Mouse (Mus musculus) neutrophil, adult 59 days (primary cell): ENCODE measurements around the gene Shmt2. TPM values are rescaled to one million over a fixed set of nuclear protein-coding genes. Genes with fewer than 3 reads are reported as not detected.

Source experiments
- total RNA-seq, 2 experiments: library from RNA; stranded (reverse); gene quantifications; 1 replicate in 1 of 2; 2 replicates in 1 of 2; pipeline ENCODE4 v1.2.4; 2023

Gene Shmt2
- total RNA-seq: 10 to 100 TPM; 26.5 to 28.3 TPM

GRCm38 (mm10) chr10:127522088-127522581 lies at the start of gene Shmt2:
Gene Shmt2 (minus strand): TSS chr10:127522444.

DNA sequence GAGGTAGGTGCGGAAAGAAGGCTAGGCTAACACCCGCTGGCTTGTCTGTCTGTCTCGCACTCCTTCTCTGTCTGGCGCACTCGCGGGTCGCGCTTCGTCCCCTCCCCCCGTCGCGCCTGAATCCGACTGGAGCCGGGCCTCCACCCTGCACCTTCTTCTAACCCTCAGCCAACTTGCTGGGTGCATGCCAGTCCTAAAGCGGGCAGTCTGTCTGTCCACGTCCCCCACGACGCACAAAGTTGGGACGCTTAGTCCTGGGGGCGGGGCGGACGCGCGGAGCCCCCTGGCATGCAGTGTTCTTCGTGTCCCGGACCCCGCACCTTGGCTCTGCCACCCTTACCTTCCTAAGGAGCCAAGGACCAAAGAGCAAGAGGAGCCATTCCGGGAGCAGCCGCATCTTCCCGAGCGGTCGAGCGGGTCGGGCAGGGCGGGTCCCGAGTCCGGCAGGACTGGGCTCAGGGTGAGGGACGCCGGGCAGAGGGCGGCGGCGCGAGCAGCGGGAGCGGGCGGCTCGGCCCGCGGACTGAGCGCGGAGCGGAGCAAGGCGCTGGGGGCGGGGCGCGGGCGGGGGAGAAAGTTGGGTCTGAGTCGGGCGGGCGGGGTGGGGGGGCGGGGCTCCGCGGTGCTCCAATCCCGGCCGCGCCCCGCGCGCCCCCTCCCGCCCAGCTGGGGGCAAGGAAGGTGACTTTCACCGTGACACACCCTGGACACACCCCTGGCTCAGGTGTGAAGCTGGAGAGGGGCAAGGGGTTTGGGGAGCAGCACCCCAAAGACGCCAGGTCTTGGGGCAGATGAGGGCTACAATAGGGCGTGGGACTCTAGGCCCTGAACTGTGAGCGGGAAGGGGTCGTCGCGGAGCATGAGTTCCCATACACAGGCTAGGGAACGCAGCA lies 12.0 kb upstream of the Shmt2 start, which contains the start of gene Nxph4:
Gene Nxph4, minus strand, starts transcription at position 524 of the 893 bp plus-strand sequence.

DNA sequence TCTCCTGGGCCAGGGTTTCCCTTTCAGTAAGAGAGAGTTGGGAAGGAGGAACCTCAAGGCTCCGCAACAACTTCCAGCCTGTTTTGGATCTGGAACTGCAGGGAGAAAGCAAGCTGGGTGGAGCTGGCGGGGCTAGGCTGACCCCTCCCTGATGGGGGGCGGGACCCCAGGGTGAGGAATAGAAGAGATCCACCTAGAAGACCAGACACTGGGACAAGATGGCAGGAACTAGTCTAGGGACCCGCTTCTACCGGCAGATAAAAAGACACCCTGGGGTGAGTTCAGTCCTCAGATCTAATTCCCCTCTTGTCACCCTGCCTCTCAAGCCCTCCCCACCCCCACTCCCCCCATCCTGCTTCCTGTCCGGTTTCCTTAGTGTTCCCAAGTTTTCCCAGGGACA lies 7.5 kb downstream of the Shmt2 start, which contains the start of gene Ndufa4l2:
Gene Ndufa4l2, plus strand, starts transcription at position 204 of the 400 bp plus-strand sequence.

DNA sequence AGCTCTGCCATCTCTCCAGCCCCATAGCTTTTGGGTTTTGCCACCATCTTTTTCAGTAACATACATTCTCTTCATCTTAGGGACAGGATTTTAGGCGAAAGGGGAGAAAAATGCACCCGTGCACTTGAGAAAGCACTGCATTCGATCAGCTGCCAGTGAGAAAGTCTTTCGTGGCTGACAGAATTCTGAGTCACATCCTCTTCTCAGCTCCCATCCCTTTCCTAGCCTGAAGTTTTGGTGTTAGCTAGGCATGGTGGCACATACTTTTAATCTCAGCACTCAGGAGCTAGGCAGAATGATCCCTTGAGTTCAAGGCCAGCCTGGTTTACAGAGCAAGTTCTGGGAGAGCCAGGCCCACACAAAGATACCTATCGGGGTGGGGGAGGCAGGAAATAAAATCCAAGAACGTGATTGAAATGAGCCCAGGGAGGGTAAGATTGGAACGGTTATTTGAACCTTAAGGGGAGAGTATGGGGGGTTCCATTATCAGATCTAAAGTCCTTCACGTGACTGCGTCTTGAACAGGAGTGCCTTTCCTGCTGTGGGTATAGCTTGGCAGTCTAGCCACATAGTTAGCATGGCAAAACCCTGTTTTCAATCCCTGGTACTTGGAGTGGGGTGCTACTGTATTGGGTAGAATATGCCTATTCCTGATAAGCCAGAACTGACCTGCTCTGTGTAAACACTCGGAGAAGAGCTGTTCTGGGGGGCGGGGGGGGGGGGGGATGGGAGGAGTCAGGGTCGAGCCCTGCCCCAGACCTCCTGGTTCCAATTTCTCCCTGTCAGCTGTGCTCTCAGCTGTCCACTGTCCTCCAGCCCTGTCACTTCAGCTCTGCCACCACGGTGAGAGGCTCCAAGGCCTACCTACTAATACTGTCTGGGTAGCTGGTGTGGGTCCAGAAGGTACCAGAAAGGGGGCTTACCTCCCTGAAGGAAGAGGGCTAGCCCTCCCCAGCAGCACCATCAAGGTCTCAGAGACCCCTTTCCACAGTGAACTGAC lies 21.1 kb downstream of the Shmt2 start, which contains the start of gene Stac3:
Gene Stac3, plus strand, starts transcription at position 793 of the 1,000 bp plus-strand sequence.

Other genes with a start within 250 kb of the Shmt2 start
- gene Mbd6, start 233.4 kb downstream of the Shmt2 start, total RNA-seq: 100 to 1,000 TPM; 141 to 142 TPM
- 10 to 100 TPM; 35.8 to 38.0 TPM for gene Mars, start 210.7 kb downstream of the Shmt2 start, total RNA-seq
- gene Arhgap9, start 200.5 kb downstream of the Shmt2 start, total RNA-seq: 100 to 1,000 TPM; 264 to 270 TPM
- not detected for gene Gli1, start 180.5 kb downstream of the Shmt2 start, total RNA-seq
- not detected for gene Inhbe, start 168.0 kb downstream of the Shmt2 start, total RNA-seq
- not detected for gene Inhbc, start 152.0 kb downstream of the Shmt2 start, total RNA-seq
- 100 to 1,000 TPM in 1 of 2 experiments, 10 to 100 TPM in 1; 88.4 to 109 TPM for gene R3hdm2, start 142.1 kb downstream of the Shmt2 start, total RNA-seq
- gene Stac3, start 20.8 kb downstream of the Shmt2 start, total RNA-seq: 1 to 10 TPM; 1.7 to 4.4 TPM
- gene Ndufa4l2, start 7.5 kb downstream of the Shmt2 start, total RNA-seq: not detected
- not detected for gene Nxph4, start 12.1 kb upstream of the Shmt2 start, total RNA-seq
- 100 to 1,000 TPM in 1 of 2 experiments, 10 to 100 TPM in 1; 82.2 to 126 TPM for gene Lrp1, start 98.7 kb upstream of the Shmt2 start, total RNA-seq
- gene Stat6, start 120.5 kb upstream of the Shmt2 start, total RNA-seq: 100 to 1,000 TPM; 214 to 227 TPM
- 10 to 100 TPM in 1 of 2 experiments, 1 to 10 TPM in 1; 8.5 to 10.1 TPM for gene Nemp1, start 144.5 kb upstream of the Shmt2 start, total RNA-seq
- 1 to 10 TPM in 1 of 2 experiments, under 1 TPM in 1; 0.58 to 2.0 TPM for gene Nab2, start 146.1 kb upstream of the Shmt2 start, total RNA-seq
- under 1 TPM; 0.27 to 0.42 TPM for gene Myo1a, start 182.7 kb upstream of the Shmt2 start, total RNA-seq
- gene Tac2, start 202.0 kb upstream of the Shmt2 start, total RNA-seq: 1 to 10 TPM in 1 of 2 experiments, under 1 TPM in 1; 0.60 to 1.5 TPM
- 10 to 100 TPM; 17.7 to 17.8 TPM for gene Zbtb39, start 217.1 kb upstream of the Shmt2 start, total RNA-seq
- gene Gpr182, start 229.3 kb upstream of the Shmt2 start, total RNA-seq: under 1 TPM; 0.15 to 0.22 TPM
- under 1 TPM; 0.20 to 0.75 TPM for gene Rdh1, start 237.3 kb upstream of the Shmt2 start, total RNA-seq
- gene Rdh16f1, start 237.3 kb upstream of the Shmt2 start, total RNA-seq: not detected